Mouse (Mus musculus): Measurements from ENCODE around the gene Mta1.

Mta1 gene

DNA sequence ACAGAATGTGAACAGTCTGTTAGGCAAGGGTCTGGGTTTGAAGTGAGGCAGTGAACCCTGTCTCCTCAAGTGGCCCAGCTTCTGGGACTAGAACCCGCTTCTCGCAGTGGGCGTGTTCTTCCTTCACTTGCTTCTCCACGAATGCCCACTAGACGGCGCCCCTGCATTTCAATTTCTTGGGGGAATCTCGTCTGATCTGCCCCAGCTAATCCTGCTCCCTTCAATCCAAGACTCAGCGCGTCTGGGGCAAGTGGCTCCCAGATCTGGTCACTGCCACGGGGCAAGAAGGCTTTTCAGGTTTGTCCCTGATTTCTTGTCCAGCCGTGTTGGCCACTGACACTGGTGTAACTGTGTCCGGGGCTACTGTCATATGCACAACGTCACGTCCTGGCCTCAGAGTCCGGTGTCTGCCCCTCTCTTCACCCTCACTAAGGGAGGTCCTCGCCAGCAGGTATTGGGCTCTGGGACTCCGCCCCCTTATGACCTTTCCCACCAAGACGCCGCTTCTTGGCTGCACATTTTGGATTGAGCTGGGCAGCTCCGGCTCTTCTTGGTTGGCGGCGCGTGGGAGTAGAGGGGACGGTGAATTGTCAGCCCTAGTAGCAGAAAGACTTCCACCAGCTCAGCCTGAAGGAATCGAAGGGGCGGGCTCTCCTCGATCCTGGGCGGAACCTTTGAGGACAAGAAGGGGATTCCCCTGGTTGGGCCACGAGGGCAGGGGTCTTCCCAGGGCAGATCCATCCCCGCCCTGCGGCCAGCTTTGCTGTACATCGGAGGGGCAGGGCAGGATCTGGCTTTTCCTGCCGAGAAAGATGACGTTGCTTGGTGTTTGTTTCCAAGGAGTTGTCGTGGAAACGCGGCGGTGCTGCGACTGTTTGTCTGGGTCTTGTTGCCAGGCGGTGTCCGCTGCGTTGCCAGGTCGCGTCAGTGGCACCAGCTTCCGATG is 48.3 kb downstream of the Mta1 start, which contains the start of gene Crip1:
Gene Crip1, plus strand, starts transcription at position 205 of the 946 bp plus-strand sequence.
- peak; percentile 90 to 93 for DNase-seq (ENCODE audit: low read depth in 2 of 2, low spot score in 2 of 2)

DNA sequence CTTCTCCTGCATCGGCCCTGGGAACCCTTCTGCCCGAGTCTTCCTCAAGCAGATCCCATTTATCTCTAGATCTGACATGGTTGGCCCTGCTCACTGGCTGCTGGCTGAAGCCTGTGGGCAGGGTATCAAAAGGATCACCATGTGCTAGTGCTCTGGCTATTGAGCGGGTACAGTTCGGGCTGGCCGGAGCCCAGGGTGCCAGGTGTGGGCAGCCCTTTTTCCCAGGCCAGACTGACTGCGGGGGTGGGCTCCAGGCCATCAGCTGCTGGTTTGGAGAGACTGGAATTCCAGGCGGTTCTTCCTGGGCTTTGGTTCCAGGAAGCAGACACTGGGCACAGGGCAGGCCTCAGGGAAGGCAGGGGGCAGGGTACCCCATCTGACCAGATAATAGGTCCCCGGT is 49.4 kb downstream of the Mta1 start:
- DNase-seq (ENCODE audit: low read depth in 2 of 2, low spot score in 2 of 2): no peak

DNA sequence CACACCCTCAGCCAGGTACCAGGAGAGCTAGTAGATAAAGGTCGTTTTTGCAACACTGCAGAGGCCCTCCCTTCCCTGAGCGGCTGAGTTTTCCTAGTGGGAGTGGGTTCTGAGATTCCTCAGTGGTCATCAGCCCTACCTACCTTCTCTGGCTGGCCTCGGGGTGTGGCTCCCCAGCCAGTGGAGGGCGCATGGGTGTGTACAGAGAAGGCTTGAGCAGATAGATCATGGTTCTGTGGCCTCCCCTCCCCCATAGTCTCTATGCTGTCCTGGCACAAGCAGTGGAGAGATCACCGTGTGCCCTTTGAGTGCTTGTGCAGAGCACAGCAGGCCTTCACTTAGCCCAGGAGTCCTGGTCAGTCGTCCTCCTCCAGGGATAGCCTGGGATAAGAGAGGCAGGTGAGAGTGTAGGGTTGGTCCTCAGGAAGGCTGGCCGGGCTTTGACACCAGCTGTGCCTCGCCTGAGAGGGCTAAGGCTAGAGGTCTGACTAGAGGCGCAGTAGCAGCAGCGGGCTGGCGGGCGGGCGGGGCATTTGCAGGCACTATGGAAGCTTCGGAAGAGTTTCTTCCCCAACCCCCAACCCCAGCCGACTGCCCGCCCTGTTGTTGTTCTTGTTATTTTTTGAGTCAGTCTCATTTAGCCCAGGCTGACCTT is 50.4 kb downstream of the Mta1 start:
- no peak for DNase-seq (ENCODE audit: low read depth in 2 of 2, low spot score in 2 of 2)

DNA sequence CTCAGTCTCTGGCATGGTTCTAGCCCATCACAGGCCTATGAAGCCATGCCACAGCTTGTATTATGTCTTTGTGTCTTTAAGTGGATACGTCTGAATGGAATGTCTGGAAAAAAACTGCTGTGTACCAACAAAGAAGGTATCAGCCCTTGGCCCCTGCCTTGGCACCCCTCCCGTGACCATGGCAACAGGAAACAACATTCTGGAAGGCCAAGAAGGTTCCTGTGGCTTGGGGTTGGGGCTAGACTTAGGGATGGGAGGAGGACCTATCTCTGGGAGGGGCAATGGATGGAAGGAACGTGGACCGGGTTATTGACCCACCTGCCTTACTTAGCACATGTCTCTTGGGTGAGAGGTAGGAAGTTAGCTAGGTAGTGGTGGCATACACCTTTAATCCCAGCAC is 51.3 kb downstream of the Mta1 start:
- DNase-seq (ENCODE audit: low read depth in 2 of 2, low spot score in 2 of 2): no peak

DNA sequence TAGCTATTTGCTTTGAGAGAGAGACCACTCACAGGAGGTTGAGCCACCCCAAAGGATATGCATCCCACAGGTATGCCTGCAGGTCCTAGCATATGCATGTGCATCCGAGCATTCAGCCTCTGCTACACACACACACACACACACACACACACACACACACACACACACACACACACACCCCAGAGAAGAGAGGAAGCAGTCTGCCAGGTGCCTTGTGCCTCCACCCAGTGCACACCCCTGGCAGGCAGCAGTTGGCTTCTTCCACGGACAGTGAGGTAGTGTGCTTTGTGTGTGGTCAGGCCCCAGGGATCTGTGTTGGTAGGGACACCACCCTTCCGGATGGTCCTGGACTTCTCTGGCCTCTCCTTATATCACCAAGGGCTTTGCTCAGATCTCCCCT is 51.8 kb downstream of the Mta1 start:
- DNase-seq (ENCODE audit: low read depth in 2 of 2, low spot score in 2 of 2): no peak

DNA sequence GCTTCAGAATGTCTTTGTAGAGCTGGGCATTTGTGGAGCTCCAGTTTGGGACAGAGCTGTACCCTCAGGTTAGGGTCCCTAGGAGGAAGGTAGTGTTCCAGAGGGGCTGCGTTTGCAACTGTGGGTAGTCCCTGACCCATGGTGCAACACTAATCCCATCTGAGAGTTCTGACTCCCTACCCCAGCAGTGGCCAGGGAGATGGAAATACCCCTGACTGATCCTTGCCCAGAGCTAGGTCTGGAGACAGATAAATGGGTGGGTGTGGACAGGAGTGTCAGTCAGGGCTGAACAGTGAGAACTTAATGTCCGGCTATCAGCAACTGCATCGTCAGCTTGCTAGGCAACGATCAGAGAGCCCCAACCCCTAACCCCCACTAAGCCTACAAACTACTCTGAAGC is 52.5 kb downstream of the Mta1 start:
- no peak for DNase-seq (ENCODE audit: low read depth in 2 of 2, low spot score in 2 of 2)

DNA sequence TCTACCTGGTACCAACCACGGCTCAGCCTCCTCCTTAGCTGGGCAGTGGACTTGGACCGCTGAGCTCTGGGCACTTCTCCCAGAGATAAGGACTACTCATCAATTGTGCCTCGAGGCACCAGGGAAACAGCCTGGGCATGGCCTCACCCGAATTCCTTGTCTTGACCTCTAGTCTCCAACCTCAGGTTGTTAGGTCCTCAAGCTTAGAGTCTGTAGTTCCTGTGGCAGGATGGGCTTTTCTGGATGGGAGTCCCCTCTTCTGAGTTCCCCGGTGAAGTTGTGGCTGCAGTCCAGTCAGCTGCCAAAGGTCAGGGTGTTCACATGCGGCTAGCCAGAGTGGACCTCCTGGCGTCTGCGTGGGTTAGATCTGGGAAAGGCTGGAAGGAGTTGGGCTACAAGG is 53.0 kb downstream of the Mta1 start:
- DNase-seq (ENCODE audit: low read depth in 2 of 2, low spot score in 2 of 2): no peak

DNA sequence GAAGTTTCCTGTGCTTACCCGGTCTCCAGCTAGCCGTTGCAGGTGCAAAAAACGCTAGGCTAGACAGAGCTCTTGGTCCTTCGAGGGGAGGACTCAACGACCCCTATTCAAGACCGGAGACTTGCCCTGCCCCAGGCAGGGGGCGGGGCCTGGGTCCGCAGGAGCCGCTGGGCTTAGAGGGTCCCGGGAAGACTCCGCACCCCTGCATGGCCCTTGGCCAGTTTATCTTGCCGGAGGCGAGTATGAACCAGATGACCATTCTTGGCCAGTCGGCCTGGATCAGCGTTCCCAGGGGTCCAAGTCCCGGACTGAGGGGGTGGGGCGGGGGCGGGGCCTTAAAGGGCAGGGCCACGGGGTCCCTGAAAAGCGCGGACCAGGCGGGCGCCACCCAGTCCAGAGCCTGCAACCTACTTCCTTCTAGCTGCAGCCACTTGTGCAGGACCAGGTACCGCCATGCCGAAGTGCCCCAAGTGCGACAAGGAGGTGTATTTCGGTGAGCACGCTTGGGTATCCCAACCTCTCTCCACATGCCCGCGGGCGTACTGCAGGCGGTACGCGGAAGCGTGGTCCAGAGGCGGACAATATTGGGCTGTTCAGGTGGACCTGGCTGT is 53.7 kb downstream of the Mta1 start:
- no peak for DNase-seq (ENCODE audit: low read depth in 2 of 2, low spot score in 2 of 2)

DNA sequence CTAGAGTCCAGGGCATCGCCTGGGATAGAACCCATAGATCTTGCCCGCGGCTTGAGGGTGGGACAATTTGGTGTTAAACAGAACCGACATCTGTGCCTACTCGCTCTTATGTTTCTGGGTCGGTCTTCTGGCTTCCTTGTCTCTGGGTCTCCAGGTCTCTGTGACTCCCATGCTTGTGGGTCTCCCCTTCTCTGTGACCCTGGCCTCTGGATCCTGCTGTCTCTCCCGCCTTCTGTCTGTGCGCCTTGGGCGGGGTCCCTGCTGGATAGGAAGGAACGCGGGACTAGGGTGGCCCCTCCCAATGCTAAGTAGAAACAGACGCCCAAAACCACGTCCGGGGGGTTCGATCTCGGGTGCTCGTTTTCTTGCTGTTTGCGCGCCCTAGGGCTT is 54.2 kb downstream of the Mta1 start:
- DNase-seq (ENCODE audit: low read depth in 2 of 2, low spot score in 2 of 2): peak; percentile 52 to 53

DNA sequence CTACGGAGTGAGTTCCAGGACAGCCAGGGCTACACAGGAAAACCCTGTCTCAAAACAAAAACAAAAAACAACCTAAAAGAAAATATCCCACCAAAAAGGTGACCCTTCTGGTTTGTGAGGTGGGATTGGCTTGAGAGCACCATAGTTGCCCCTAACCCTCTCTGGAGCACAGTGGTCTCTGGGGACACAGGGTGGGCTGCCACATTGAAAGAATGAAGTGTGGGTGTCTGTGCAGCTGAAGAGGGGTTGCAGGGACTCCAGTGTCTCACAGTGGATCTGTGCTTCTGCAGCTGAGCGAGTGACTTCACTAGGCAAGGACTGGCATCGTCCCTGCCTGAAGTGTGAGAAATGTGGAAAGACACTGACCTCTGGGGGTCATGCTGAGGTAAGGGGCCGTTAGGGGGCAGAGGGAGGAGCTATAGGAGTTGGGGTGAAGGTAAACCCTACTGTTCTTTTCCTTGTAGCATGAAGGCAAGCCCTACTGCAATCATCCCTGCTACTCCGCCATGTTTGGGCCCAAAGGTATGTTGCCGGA is 55.0 kb downstream of the Mta1 start:
- DNase-seq (ENCODE audit: low read depth in 2 of 2, low spot score in 2 of 2): no peak

DNA sequence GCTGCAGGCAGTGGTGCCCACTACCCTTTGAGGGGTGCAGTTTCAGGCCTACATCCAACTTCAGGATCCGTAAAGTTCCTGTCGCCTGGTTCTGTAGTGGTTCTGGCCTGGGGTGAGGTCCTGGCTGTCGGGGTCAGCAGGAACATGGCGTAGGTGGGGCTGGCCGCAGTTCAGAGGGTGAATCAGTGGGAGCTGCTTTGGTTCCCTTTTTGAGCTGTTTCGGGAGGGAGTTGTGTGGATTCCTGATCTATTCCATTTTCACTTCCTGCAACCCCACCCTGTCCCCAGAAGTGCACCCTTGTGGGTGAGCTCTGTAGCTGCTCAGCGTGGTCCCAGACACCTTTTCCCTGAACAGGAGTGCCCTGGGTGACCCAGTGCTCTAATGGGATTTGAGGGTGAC is 55.9 kb downstream of the Mta1 start:
- no peak for DNase-seq (ENCODE audit: low read depth in 2 of 2, low spot score in 2 of 2)

DNA sequence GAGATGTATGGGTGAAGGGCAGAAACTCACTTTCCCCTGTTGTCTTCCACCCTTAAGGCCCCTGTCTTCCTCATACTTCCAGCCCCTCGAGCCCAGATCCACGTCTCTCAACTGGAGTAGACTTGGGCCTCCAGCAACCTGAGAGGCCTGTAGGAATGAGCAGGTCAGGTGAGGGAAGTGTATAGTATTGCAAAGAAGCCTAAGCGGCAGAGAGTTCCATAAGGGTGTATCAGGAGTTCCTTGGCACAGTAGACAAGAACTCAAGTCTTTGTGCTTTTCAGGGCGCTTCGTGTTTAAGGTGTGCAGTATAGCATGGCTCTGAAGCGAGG is 56.6 kb downstream of the Mta1 start:
- DNase-seq (ENCODE audit: low read depth in 2 of 2, low spot score in 2 of 2): no peak

DNA sequence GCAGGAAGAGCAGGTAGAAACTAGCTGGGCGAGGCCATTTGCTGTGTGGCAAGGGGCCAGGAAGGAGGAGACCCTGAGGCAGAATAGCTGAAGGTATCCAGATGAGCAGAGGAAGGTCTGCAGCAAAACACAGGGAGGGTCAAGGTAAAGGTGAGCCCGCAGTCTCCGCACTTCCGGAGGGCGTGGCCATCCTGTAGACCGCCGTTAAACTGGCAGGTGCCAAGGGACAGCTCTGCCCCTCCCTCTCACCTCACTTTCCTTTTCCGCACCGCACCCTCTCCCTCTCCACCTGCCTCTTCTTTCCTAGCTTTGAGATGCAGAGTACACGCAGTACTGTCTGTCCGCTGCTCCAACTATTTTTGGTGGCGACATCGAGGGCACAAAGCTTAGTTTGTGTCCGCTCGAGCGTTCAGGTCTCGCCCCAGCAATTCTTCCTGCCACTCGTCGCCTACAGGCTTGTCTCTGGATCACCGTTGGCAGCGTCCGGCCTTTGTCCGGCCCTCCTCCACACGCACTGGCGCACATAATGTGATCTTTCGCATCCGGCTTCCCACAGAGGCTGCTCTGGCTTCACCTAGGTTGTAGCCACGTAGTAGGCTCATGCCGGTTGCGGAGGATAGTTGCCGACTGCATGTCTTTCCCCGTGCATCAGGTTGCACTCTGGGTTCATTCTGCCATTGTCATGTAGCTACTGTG is 57.1 kb downstream of the Mta1 start:
- DNase-seq (ENCODE audit: low read depth in 2 of 2, low spot score in 2 of 2): peak; percentile 36 to 39

DNA sequence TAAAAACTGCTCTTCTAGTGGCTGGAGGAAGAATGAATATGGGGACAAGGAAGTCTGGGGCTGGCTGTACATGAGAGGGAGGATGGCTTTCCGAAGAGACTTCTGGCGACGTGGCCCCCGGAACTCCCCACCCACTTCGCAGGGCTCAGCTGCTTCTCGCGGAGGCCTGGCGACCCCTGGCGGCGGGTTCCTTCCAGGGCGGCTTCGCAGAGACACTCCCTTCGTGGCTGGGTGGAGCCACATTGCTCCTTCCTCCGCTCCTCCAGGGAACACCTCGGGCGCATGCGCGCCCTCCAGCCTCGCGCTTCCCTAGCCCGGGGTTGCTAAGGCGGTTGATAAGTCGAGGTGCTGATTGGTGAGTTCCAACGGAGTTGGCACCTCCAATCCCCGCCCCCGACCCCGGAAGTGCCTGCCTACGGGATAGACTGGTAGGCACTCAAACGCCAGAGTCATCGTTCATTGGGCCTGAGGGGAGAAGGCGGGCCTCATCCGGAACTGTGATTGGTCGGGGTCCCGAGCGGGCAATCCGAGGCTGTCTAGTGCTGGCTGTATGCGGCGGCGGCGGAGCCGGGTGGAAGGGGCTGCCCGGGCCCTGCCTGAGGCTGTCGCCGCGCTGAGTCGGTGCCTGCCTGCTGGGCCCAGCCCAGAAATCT is 57.9 kb downstream of the Mta1 start, which contains the start of gene Tedc1:
Gene Tedc1, plus strand, starts transcription at position 535 of the 653 bp plus-strand sequence.
- DNase-seq (ENCODE audit: low read depth in 2 of 2, low spot score in 2 of 2): peak; percentile 99 to 100

DNA sequence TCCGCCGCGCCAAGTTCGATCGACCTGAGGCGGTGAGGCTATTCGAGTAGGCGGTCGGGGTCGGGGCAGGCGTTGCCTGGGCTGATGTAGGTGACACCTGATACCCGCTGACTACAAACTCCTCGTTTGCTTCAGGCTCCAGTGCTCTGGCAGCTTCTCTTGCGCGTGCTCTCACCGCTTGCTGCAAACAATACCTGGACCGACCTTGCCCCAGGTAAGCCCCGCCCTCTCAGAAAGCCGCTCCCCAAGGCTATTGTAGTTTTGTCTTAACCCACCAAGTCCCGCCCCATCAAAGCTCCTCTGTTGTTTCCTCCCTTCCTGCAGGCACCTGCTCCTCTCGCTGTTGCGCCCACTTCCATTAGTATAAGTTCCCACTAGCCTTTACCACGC is 58.5 kb downstream of the Mta1 start:
- no peak for DNase-seq (ENCODE audit: low read depth in 2 of 2, low spot score in 2 of 2)

DNA sequence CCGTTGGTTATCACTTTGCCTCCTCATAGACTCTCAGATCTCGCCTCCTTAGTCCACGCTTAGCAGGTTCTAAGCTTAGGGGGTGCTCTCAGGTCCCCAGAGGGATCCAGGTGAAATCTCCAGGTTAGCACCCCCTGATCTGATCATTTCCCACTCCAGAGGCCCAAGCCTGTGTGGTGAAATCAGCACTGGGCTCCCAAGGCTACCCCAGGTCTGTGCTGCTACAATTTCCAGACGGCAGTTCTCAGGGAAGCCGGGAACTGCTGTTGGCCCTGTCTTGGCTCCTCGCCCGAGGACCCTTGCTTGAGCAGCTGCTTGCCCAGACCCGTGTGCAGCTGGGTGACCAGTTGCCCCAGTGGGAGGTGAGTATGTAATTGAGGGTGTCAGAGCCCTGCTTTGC is 58.9 kb downstream of the Mta1 start:
- DNase-seq (ENCODE audit: low read depth in 2 of 2, low spot score in 2 of 2): no peak

DNA sequence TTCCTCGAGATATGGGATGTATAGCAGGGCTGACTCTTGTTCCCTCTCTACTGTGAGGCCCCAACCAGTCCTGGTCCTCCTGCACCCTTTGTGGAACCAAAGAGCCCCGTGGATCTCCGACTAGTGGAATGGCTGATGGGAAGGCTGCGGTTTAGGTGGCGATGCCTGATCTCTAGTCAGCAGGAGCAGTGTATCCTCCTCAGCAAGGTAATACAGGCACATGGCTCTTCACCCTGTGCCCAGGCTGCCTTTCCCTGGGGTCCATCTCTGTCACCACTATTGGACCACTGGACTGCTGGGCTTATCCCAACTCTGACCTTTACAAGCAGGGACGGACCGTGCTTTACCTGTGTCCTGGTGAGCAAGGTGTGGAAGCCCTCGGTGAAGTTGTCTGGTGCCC is 59.4 kb downstream of the Mta1 start:
- DNase-seq (ENCODE audit: low read depth in 2 of 2, low spot score in 2 of 2): no peak

DNA sequence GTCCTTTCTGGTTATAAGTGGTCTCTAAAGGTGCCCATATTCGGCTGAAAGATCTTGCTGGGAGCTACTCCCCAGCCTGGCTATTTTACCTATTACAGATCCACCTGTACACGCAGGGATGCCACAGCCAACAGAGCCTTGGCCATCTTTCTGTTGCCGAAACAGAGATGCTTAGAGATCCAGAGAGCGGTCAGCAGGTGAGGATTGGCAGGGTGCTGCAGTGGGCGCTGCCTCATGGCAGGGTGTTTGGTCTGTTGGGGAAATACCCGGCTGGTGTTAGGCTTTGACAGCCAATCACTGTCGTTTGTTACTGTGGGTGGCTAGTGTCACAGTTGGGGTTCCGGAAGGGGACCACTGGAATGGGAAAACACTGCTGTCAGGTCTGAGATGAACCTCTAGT is 59.9 kb downstream of the Mta1 start:
- no peak for DNase-seq (ENCODE audit: low read depth in 2 of 2, low spot score in 2 of 2)

DNA sequence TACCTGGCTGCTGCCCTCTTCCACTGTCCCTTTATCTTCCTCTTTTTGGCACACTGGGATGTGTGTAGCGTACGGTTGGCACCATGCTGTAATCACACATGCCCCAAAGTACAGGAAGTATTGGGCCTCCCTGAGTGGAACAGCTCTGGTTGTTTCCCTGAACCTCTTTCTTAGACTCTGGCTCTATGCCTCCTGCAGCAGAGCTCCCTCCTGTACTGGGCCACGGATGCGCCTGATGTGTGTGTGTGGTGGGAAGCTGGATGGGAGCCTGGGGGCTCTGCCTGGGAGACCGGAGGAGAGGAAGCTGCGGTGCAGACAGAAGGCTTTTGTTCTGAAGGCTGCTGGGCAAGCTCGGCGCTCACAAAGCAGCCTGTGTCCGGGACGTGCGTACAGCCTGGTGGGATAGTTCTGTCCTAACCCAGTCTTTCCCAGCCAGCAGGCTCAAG is 65.5 kb downstream of the Mta1 start:
- no peak for DNase-seq (ENCODE audit: low read depth in 2 of 2, low spot score in 2 of 2)

DNA sequence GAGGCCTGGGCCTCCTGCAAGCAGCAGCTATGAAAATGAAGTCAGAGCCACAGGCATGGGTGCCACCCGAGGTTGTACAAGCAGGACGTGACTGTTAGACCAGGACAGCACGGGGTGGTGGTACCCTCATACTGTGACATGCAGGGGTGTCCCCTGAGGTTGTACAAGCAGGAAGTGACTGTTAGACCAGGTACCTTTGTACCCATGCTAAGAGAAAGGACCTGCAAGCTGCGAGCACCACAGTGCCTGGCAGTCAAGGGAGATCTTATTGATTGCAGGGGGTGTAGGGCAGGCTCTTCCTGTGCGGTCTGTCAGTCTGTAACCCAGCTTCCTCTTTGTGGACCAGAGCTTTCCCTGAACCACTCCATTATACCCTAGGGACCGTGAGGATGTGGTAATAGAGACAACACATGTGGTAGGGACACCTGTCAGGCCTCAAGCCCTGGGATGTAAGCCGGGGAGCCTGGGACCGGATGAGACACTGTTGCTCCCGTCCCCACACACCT is 70.0 kb downstream of the Mta1 start:
- DNase-seq (ENCODE audit: low read depth in 2 of 2, low spot score in 2 of 2): peak in 1 of 2 experiments; percentile 46
